Mouse (Mus musculus): Measurements from ENCODE around the gene Ttc4.

- no peak for TF ChIP-seq POLR2A (IDR thresholded peaks at IDR 0.05; ENCODE audit: low read depth, low read length)
- no peak for TF ChIP-seq CTCF (conservative IDR thresholded peaks at IDR 0.05; ENCODE audit: insufficient read depth, insufficient read length, low read depth, low read length)
Measured at GRCm38 (mm10) chr4:106713622-106714021, 34.9 kb upstream of the Ttc4 start.

All from kidney, adult 2 months (tissue).